Mouse (Mus musculus): ENCODE results near the gene Rfc2. TPM values are rescaled to one million over a fixed set of nuclear protein-coding genes. Genes with fewer than 3 reads are reported as not detected.
A peak's percentile ranks its signal among the peaks of the same experiment; 100 is the strongest.

Gene Rfc2
- 155 and 188 TPM in 2 replicates for polyA plus RNA-seq (2015; fragmentation: Nextera tagmentation; extraction: Ambion mirVana)

GRCm38 (mm10) chr5:134581146-134581545, at the start of gene Rfc2:
TSS of gene Rfc2 (plus strand) at chr5:134581366.
- no peaks in the 10 kb centered on the region for H3K9me3 ChIP-seq (replicated peaks; ENCODE audit: low read length)
- no peaks in the 10 kb centered on the region for H3K36me3 ChIP-seq (ENCODE audit: insufficient read depth, low read length)
- DNase-seq (ENCODE audit: low spot score) (no peak), ATAC-seq (replicated peaks; ENCODE audit: low FRiP score, low read depth) (no peak)
- peak within 1 kb of the TSS; percentile 63 for H3K27ac ChIP-seq
- H3K4me3 ChIP-seq (replicated peaks; ENCODE audit: low read depth, low read length): no peak within 1 kb of the TSS
- TF ChIP-seq CTCF (IDR thresholded peaks at IDR 0.05; ENCODE audit: low read depth): no peak
- H3K9ac ChIP-seq (ENCODE audit: low read depth, low read length): no peak within 1 kb of the TSS
- no peaks in the 10 kb centered on the region for H3K27me3 ChIP-seq (ENCODE audit: insufficient read depth, low read length)
- no peak within 1 kb of the TSS for H3K4me2 ChIP-seq (ENCODE audit: low read length)
- 52% methylated on average over 5 of the region's 5 CpGs for WGBS
- no peaks in the 10 kb centered on the region for H3K4me1 ChIP-seq (replicated peaks; ENCODE audit: insufficient read depth, low read length)

GRCm38 (mm10) chr5:134531585-134531984, 49.6 kb upstream of the Rfc2 start:
- WGBS: 88% methylated on average over 9 of the region's 9 CpGs
- Histone ChIP-seq H3K9ac (ENCODE audit: low read depth, low read length) (no peak overlapping the region), H3K36me3 (ENCODE audit: insufficient read depth, low read length) (peaks cover 21% of the 10 kb centered on the region; the same call in 1 of the 2 replicates), H3K4me1 (replicated peaks; ENCODE audit: insufficient read depth, low read length) (no peaks in the 10 kb centered on the region), H3K4me2 (ENCODE audit: low read length) (no peak overlapping the region), H3K4me3 (replicated peaks; ENCODE audit: low read depth, low read length) (no peak overlapping the region), H3K27me3 (ENCODE audit: insufficient read depth, low read length) (no peaks in the 10 kb centered on the region), H3K9me3 (replicated peaks; ENCODE audit: low read length) (no peaks in the 10 kb centered on the region), H3K27ac (no peak overlapping the region)
- no peak for TF ChIP-seq CTCF (IDR thresholded peaks at IDR 0.05; ENCODE audit: low read depth)
- DNase-seq (ENCODE audit: low spot score): no peak
- no peak for ATAC-seq (replicated peaks; ENCODE audit: low FRiP score, low read depth)

- Histone ChIP-seq H3K4me1 (replicated peaks; ENCODE audit: insufficient read depth, low read length) (no peaks in the 10 kb centered on the region), H3K4me3 (replicated peaks; ENCODE audit: low read depth, low read length) (no peak overlapping the region), H3K27ac (no peak overlapping the region), H3K27me3 (ENCODE audit: insufficient read depth, low read length) (no peaks in the 10 kb centered on the region), H3K4me2 (ENCODE audit: low read length) (no peak overlapping the region), H3K9ac (ENCODE audit: low read depth, low read length) (no peak overlapping the region), H3K36me3 (ENCODE audit: insufficient read depth, low read length) (peaks cover 21% of the 10 kb centered on the region; the same call in 1 of the 2 replicates), H3K9me3 (replicated peaks; ENCODE audit: low read length) (no peaks in the 10 kb centered on the region)
- ATAC-seq (replicated peaks; ENCODE audit: low FRiP score, low read depth) (no peak), DNase-seq (ENCODE audit: low spot score) (no peak)
- TF ChIP-seq CTCF (IDR thresholded peaks at IDR 0.05; ENCODE audit: low read depth): no peak
- WGBS: 94% methylated on average over 6 of the region's 6 CpGs
These were observed 48.7 kb upstream of the Rfc2 start for GRCm38 (mm10) chr5:134532417-134532816.

GRCm38 (mm10) chr5:134536036-134536435, 45.1 kb upstream of the Rfc2 start:
- Histone ChIP-seq H3K9ac (ENCODE audit: low read depth, low read length) (no peak overlapping the region), H3K4me2 (ENCODE audit: low read length) (no peak overlapping the region), H3K9me3 (replicated peaks; ENCODE audit: low read length) (no peaks in the 10 kb centered on the region), H3K4me3 (replicated peaks; ENCODE audit: low read depth, low read length) (no peak overlapping the region), H3K27me3 (ENCODE audit: insufficient read depth, low read length) (no peaks in the 10 kb centered on the region), H3K36me3 (ENCODE audit: insufficient read depth, low read length) (peaks cover 21% of the 10 kb centered on the region; the same call in 1 of the 2 replicates), H3K4me1 (replicated peaks; ENCODE audit: insufficient read depth, low read length) (peaks cover 19% of the 10 kb centered on the region; the same call in 1 of the 2 replicates), H3K27ac (no peak overlapping the region)
- DNase-seq (ENCODE audit: low spot score) (no peak), ATAC-seq (replicated peaks; ENCODE audit: low FRiP score, low read depth) (no peak)
- WGBS: 79% methylated on average over 6 of the region's 6 CpGs
- no peak for TF ChIP-seq CTCF (IDR thresholded peaks at IDR 0.05; ENCODE audit: low read depth)

- no peaks in the 10 kb centered on the region for H3K27me3 ChIP-seq (ENCODE audit: insufficient read depth, low read length)
- DNase-seq (ENCODE audit: low spot score) (peak; percentile 90), ATAC-seq (replicated peaks; ENCODE audit: low FRiP score, low read depth) (peak; percentile 76; the same call in 1 of the 2 replicates)
- peak; percentile 37; the same call in 1 of the 2 replicates for TF ChIP-seq CTCF (IDR thresholded peaks at IDR 0.05; ENCODE audit: low read depth)
- H3K36me3 ChIP-seq (ENCODE audit: insufficient read depth, low read length): 0 out of 2 replicates have a peak, but pooled peaks cover 8% of the 10 kb centered on the region
- H3K9me3 ChIP-seq (replicated peaks; ENCODE audit: low read length): no peaks in the 10 kb centered on the region
- H3K27ac ChIP-seq: peak overlapping the region; percentile 90
- WGBS: 6% methylated on average over 3 of the region's 3 CpGs
- peaks cover 29% of the 10 kb centered on the region; the same call in 1 of the 2 replicates for H3K4me1 ChIP-seq (replicated peaks; ENCODE audit: insufficient read depth, low read length)
- no peak overlapping the region for H3K9ac ChIP-seq (ENCODE audit: low read depth, low read length)
- no peak overlapping the region for H3K4me3 ChIP-seq (replicated peaks; ENCODE audit: low read depth, low read length)
- peak overlapping the region; percentile 16; the same call in 1 of the 2 replicates for H3K4me2 ChIP-seq (ENCODE audit: low read length)
These were observed 41.3 kb upstream of the Rfc2 start for GRCm38 (mm10) chr5:134539891-134540290.

- DNase-seq (ENCODE audit: low spot score) (no peak), ATAC-seq (replicated peaks; ENCODE audit: low FRiP score, low read depth) (no peak)
- H3K27ac ChIP-seq: peak overlapping the region; percentile 90
- no peak overlapping the region for H3K4me3 ChIP-seq (replicated peaks; ENCODE audit: low read depth, low read length)
- H3K36me3 ChIP-seq (ENCODE audit: insufficient read depth, low read length): 0 out of 2 replicates have a peak, but pooled peaks cover under 1% of the 10 kb centered on the region
- no peak overlapping the region for H3K4me2 ChIP-seq (ENCODE audit: low read length)
- no peak for TF ChIP-seq CTCF (IDR thresholded peaks at IDR 0.05; ENCODE audit: low read depth)
- H3K27me3 ChIP-seq (ENCODE audit: insufficient read depth, low read length): no peaks in the 10 kb centered on the region
- WGBS: 66% methylated on average over 6 of the region's 6 CpGs
- no peak overlapping the region for H3K9ac ChIP-seq (ENCODE audit: low read depth, low read length)
- peaks cover 29% of the 10 kb centered on the region; the same call in 1 of the 2 replicates for H3K4me1 ChIP-seq (replicated peaks; ENCODE audit: insufficient read depth, low read length)
- H3K9me3 ChIP-seq (replicated peaks; ENCODE audit: low read length): no peaks in the 10 kb centered on the region
These were observed 40.3 kb upstream of the Rfc2 start for GRCm38 (mm10) chr5:134540881-134541280.

Data from kidney, postnatal 0 days (tissue).